Mouse (Mus musculus): ENCODE measurements at regions not wholly inside any gene's neighbourhood (a gene's known extent, or its start where the extent isn't known, plus 50 kb on each side); places are given as distances from the start of the nearest gene placed in this dataset.

DNA sequence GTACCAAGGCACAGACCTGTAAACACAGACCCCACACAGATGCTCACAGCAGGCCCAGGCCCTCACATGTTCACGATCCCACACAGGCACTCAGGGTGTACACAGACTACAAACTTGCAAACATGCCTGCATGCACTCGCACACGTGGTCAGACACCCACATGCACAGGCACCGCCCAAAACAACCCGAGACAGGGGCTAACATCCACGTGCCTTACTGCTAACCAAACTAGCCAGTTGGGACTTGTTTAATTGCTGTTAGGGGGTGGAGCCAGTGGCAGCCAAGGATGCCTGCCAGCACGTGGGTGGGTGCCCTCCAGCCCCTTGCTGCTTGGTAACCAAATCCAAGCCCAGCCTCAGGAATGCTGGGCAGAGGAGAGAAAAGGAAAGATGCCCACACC, 116.6 kb upstream of the Ccnd1 start:
- Histone ChIP-seq H3K9ac (no peak overlapping the region), H3K4me3 (replicated peaks) (no peak overlapping the region)
- 69% methylated on average over 7 of the region's 7 CpGs for WGBS

DNA sequence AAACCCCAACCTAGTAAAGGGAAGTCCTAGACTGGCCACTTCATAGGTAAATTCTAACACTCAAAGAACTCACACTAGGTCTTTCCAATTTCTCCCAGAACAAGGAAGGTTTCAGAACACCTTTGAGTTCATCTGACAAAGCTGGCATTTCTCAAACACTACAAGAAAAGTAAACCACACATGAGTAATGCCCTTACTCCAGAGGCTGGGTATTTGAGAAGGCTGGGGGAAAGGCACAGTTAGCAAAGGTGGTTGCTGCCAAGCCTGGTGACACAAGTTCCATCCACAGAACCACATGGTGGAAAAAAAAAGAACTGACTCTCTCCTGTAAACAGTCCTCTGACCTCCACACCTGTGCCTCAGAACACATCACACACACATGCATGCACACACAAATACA, 111.9 kb upstream of the Ccnd1 start:
- H3K27ac ChIP-seq = no peak overlapping the region
- ATAC-seq (ENCODE audit: low FRiP score) = no peak
- no peak overlapping the region for H3K9ac ChIP-seq
- H3K9me3 ChIP-seq = no peaks in the 10 kb centered on the region
- no peak overlapping the region for H3K4me2 ChIP-seq
- H3K4me1 ChIP-seq = peaks cover 4% of the 10 kb centered on the region; the same call in 1 of the 2 replicates
- H3K4me3 ChIP-seq (replicated peaks) = no peak overlapping the region
- H3K36me3 ChIP-seq (replicated peaks) = no peaks in the 10 kb centered on the region
- no peaks in the 10 kb centered on the region; the same call in 1 of the 2 replicates for H3K27me3 ChIP-seq

More for the DNA sequence above, 116.6 kb upstream of the Ccnd1 start:
- Histone ChIP-seq H3K9me3 (no peaks in the 10 kb centered on the region), H3K4me1 (no peaks in the 10 kb centered on the region), H3K27me3 (no peaks in the 10 kb centered on the region), H3K36me3 (replicated peaks) (no peaks in the 10 kb centered on the region), H3K27ac (no peak overlapping the region), H3K4me2 (no peak overlapping the region)
- no peak for ATAC-seq (ENCODE audit: low FRiP score)

DNA sequence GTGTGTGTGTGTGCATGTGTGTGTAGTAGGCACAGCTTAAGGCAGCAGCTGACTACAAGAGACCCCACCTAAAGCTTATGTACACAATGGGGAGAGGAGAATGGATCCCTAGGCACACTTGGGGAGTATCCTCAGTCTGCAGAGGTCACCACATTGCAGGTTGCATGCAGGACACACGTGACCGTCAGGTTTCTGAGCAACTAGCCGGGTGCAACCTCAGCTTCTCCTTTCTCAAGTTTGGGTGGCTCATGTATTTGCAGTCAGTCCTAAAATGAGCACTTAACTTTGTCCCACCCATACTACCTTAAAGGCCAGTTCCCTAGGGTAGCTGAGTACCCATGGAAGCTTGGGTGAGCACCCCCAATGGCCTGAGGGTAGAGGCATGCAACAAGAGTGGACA, 111.0 kb upstream of the Ccnd1 start:
- Histone ChIP-seq H3K4me2 (no peak overlapping the region), H3K4me1 (peaks cover 4% of the 10 kb centered on the region; the same call in 1 of the 2 replicates), H3K27ac (no peak overlapping the region), H3K36me3 (replicated peaks) (no peaks in the 10 kb centered on the region), H3K9me3 (no peaks in the 10 kb centered on the region), H3K27me3 (no peaks in the 10 kb centered on the region; the same call in 1 of the 2 replicates), H3K4me3 (replicated peaks) (no peak overlapping the region), H3K9ac (no peak overlapping the region)
- ATAC-seq (ENCODE audit: low FRiP score) = no peak
- 83% methylated on average over 3 of the region's 3 CpGs for WGBS

- ATAC-seq (ENCODE audit: low FRiP score) = no peak
- H3K4me1 ChIP-seq = peaks cover 4% of the 10 kb centered on the region; the same call in 1 of the 2 replicates
- no peak overlapping the region for H3K9ac ChIP-seq
- WGBS = 78% methylated on average over 5 of the region's 5 CpGs
- H3K4me3 ChIP-seq (replicated peaks) = no peak overlapping the region
- no peaks in the 10 kb centered on the region; the same call in 1 of the 2 replicates for H3K27me3 ChIP-seq
- H3K27ac ChIP-seq = no peak overlapping the region
- no peaks in the 10 kb centered on the region for H3K9me3 ChIP-seq
- H3K36me3 ChIP-seq (replicated peaks) = no peaks in the 10 kb centered on the region
- no peak overlapping the region for H3K4me2 ChIP-seq
Measured at GRCm38 (mm10) chr7:145048481-145048877, 108.8 kb upstream of the Ccnd1 start.

- Histone ChIP-seq H3K4me3 (replicated peaks) (no peak overlapping the region), H3K4me2 (no peak overlapping the region), H3K9ac (no peak overlapping the region), H3K4me1 (peaks cover 4% of the 10 kb centered on the region; the same call in 1 of the 2 replicates), H3K27me3 (no peaks in the 10 kb centered on the region; the same call in 1 of the 2 replicates), H3K27ac (no peak overlapping the region), H3K9me3 (no peaks in the 10 kb centered on the region), H3K36me3 (replicated peaks) (no peaks in the 10 kb centered on the region)
- WGBS = 79% methylated on average over 7 of the region's 7 CpGs
- ATAC-seq (ENCODE audit: low FRiP score) = no peak
Measured at GRCm38 (mm10) chr7:145047771-145048480, 108.2 kb upstream of the Ccnd1 start.

- no peak overlapping the region for H3K4me3 ChIP-seq (replicated peaks)
- no peaks in the 10 kb centered on the region for H3K9me3 ChIP-seq
- no peaks in the 10 kb centered on the region for H3K36me3 ChIP-seq (replicated peaks)
- no peak overlapping the region for H3K27ac ChIP-seq
- H3K4me1 ChIP-seq = peaks cover 4% of the 10 kb centered on the region; the same call in 1 of the 2 replicates
- 81% methylated on average over 1 of the region's 1 CpGs for WGBS
- ATAC-seq (ENCODE audit: low FRiP score) = no peak
- no peak overlapping the region for H3K9ac ChIP-seq
- no peak overlapping the region for H3K4me2 ChIP-seq
- H3K27me3 ChIP-seq = no peaks in the 10 kb centered on the region
Measured at GRCm38 (mm10) chr7:145045230-145045629, 105.5 kb upstream of the Ccnd1 start.

DNA sequence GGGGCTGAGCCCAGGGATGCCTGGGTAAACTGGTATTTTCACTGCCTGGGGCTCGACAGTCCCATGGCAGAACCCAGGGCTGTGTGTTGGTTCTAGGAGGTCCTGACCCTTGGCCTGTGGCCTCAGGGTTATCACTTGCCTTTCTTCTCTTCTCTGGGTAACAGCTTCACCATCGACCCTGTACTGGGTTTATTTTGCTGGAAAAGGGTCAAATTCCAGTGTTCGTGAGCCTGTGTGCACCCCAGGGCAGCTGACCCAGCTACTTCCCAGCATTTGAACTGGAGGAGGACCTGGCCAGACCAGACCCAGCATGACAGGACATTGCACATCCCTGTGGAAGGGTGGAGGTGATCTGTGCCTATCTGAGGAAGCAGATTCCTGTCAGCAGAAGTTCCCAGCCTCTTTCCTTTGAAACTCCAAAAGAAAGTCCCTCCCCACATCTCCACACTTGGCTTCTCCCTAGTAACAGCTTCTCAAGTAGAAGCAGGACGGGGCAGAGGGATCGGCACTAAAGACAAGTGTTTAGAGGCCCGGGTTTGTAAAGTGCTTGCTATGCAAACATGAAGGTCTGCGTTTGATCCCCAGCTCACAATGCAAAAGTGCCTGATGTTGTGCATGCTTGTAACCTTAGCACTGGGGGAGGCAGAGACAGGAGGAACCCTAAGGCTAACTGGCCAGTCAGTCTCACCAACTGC, 103.9 kb upstream of the Ccnd1 start:
- Histone ChIP-seq H3K4me3 (replicated peaks) (no peak overlapping the region), H3K27me3 (no peaks in the 10 kb centered on the region), H3K9me3 (no peaks in the 10 kb centered on the region), H3K36me3 (replicated peaks) (no peaks in the 10 kb centered on the region), H3K4me2 (no peak overlapping the region), H3K27ac (no peak overlapping the region), H3K9ac (no peak overlapping the region), H3K4me1 (no peaks in the 10 kb centered on the region)
- 78% methylated on average over 7 of the region's 7 CpGs for WGBS
- ATAC-seq (ENCODE audit: low FRiP score) = no peak

GRCm38 (mm10) chr7:145040871-145041270, 101.1 kb upstream of the Ccnd1 start:
- Histone ChIP-seq H3K36me3 (replicated peaks) (no peaks in the 10 kb centered on the region), H3K4me2 (no peak overlapping the region), H3K4me3 (replicated peaks) (no peak overlapping the region), H3K9ac (no peak overlapping the region), H3K27me3 (no peaks in the 10 kb centered on the region), H3K4me1 (no peaks in the 10 kb centered on the region), H3K27ac (no peak overlapping the region), H3K9me3 (no peaks in the 10 kb centered on the region)
- no peak for ATAC-seq (ENCODE audit: low FRiP score)
- WGBS = 86% methylated on average over 8 of the region's 8 CpGs

DNA sequence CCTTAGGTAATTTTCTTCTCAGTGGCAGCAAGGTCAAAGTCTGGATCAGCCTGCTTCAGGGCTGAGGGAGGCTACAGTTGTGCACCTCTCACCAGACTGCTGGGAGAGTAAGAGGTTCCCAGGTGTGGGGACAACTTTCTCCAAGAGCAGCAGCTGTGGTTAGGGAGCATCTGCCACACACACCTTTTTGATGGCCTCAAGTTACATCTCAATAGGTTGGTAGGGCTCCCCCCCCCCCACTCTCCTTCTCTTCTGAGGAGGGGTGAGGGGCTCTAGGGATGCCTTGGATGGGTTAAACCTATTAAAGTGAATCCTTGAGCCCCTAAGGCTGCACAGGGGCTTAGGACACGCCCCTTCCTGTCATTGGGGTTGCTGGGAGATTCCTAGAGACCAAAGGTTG, 94.7 kb upstream of the Ccnd1 start:
- H3K4me1 ChIP-seq = peaks cover 14% of the 10 kb centered on the region
- no peak overlapping the region for H3K9ac ChIP-seq
- no peaks in the 10 kb centered on the region for H3K36me3 ChIP-seq (replicated peaks)
- no peak overlapping the region for H3K4me2 ChIP-seq
- ATAC-seq (ENCODE audit: low FRiP score) = no peak
- 58% methylated on average over 1 of the region's 1 CpGs for WGBS
- peaks cover 14% of the 10 kb centered on the region for H3K27me3 ChIP-seq
- H3K4me3 ChIP-seq (replicated peaks) = no peak overlapping the region
- H3K9me3 ChIP-seq = no peaks in the 10 kb centered on the region
- H3K27ac ChIP-seq = no peak overlapping the region

- Histone ChIP-seq H3K4me2 (peak overlapping the region; percentile 58), H3K4me1 (peaks cover 14% of the 10 kb centered on the region), H3K27me3 (peaks cover 19% of the 10 kb centered on the region), H3K27ac (no peak overlapping the region), H3K36me3 (replicated peaks) (no peaks in the 10 kb centered on the region), H3K4me3 (replicated peaks) (peak overlapping the region; percentile 29), H3K9me3 (no peaks in the 10 kb centered on the region), H3K9ac (no peak overlapping the region)
- ATAC-seq (ENCODE audit: low FRiP score) = peak; percentile 53
- 10% methylated on average over 7 of the region's 7 CpGs for WGBS
Measured at GRCm38 (mm10) chr7:145031275-145031674, 91.5 kb upstream of the Ccnd1 start.

DNA sequence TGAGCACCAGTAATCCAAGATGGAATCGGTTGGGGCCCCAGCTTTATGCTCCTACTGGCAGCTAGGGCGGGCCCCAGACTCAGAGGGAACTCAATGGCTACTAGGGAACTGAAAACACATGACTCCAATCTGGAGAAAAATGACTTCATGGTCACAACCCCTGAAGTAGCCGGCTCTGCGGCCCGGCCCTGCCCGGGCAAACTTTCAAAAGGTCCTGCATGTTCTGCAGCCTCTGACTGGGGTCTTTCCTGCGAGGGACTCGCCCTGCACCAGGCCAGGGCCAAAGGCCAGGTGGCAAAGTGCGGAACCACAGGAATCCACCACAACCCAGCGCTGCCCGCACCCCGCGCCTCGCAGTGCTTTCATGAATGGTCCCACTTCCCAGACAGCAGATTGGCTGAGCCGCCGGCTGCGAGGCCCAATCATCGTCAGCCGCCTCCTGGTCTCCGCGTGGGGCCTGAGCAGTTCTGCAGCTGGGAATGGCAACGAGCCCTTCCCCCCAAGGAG, 91.0 kb upstream of the Ccnd1 start:
- Histone ChIP-seq H3K27ac (no peak overlapping the region), H3K4me1 (peaks cover 14% of the 10 kb centered on the region), H3K4me2 (peak overlapping the region; percentile 58), H3K9ac (peak overlapping the region; percentile 36; the same call in 1 of the 2 replicates), H3K9me3 (no peaks in the 10 kb centered on the region), H3K36me3 (replicated peaks) (no peaks in the 10 kb centered on the region), H3K4me3 (replicated peaks) (peak overlapping the region; percentile 29), H3K27me3 (peaks cover 19% of the 10 kb centered on the region)
- 1% methylated on average over 22 of the region's 22 CpGs for WGBS
- peak; percentile 98 for ATAC-seq (ENCODE audit: low FRiP score)

DNA sequence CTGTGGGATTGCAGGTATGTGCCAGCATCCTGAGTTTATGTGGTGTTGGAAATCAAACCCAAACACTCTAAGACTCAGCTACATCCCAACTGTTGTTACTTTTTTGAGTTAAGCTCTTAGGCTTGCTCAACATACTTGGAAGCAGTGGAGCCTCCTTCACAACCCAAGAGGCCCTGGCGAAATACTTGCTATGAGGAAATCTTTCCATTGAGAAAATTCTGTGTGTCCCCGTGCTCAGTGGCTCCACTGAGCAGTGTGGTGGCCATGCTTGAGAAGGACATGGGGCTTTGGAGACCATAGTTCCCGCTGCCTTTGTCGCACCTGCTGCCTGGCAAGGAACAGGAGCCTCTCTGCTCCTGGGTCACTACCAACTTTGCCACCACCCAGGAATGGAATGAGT, 89.9 kb upstream of the Ccnd1 start:
- no peak for ATAC-seq (ENCODE audit: low FRiP score)
- H3K27ac ChIP-seq = no peak overlapping the region
- 91% methylated on average over 4 of the region's 4 CpGs for WGBS

More for the DNA sequence above, 89.9 kb upstream of the Ccnd1 start:
- no peaks in the 10 kb centered on the region for H3K9me3 ChIP-seq
- peaks cover 19% of the 10 kb centered on the region for H3K27me3 ChIP-seq
- H3K9ac ChIP-seq = no peak overlapping the region
- peaks cover 14% of the 10 kb centered on the region for H3K4me1 ChIP-seq
- H3K4me3 ChIP-seq (replicated peaks) = no peak overlapping the region
- no peak overlapping the region for H3K4me2 ChIP-seq
- H3K36me3 ChIP-seq (replicated peaks) = no peaks in the 10 kb centered on the region
